Mouse (Mus musculus) hindbrain, embryonic 10.5 days (tissue): ENCODE measurements around the gene Arfgap2. TPM values are rescaled to one million over a fixed set of nuclear protein-coding genes. Genes with fewer than 3 reads are reported as not detected.

ENCODE experiments used
- DNase-seq: peaks from one replicate; pipeline ENCODE4 v3.0.0-alpha.2; 2017; ENCODE audit warnings: low spot score
- H3K27ac ChIP-seq: fragments of 300-500 bp; sonication (generic); 2 replicates; pipeline ENCODE4 v1.5.1; 2016; ENCODE audit warnings: mild to moderate bottlenecking, moderate library complexity
- H3K27me3 ChIP-seq: fragments of 300-500 bp; sonication (generic); 2 replicates; pipeline ENCODE4 v1.6.1; 2016; ENCODE audit warnings: mild to moderate bottlenecking; ENCODE audit not compliant: poor library complexity, insufficient read depth, severe bottlenecking
- H3K36me3 ChIP-seq: fragments of 300-500 bp; sonication (generic); 2 replicates; pipeline ENCODE4 v1.6.1; 2016; ENCODE audit warnings: mild to moderate bottlenecking, moderate library complexity
- H3K4me1 ChIP-seq: fragments of 300-500 bp; sonication (generic); replicated peaks from 2 replicates; pipeline ENCODE4 v1.6.1; 2016; ENCODE audit warnings: mild to moderate bottlenecking
- H3K4me3 ChIP-seq: fragments of 300-500 bp; sonication (generic); 2 replicates; pipeline ENCODE4 v1.5.1; 2016; ENCODE audit warnings: mild to moderate bottlenecking, moderate library complexity
- H3K9me3 ChIP-seq: fragments of 300-500 bp; sonication (generic); 2 replicates; pipeline ENCODE4 v1.6.1; 2016; ENCODE audit warnings: mild to moderate bottlenecking, moderate library complexity
- WGBS: fragments of 180-500 bp; shearing (Covaris S2); methylation state at CpG from one replicate; pipeline ENCODE4 v1.1.7; 2016; 5-methylcytosine and 5-hydroxymethylcytosine counted together
- polyA plus RNA-seq: library from polyadenylated mRNA; unstranded; fragments of >200 nt; fragmentation: Nextera tagmentation; extraction: Ambion mirVana; gene quantifications from 2 replicates; pipeline ENCODE4 v1.2.1, GENCODE M21; 2016

Gene Arfgap2
- polyA plus RNA-seq, 1 experiment from 2014 or later = 93.6 TPM

DNA sequence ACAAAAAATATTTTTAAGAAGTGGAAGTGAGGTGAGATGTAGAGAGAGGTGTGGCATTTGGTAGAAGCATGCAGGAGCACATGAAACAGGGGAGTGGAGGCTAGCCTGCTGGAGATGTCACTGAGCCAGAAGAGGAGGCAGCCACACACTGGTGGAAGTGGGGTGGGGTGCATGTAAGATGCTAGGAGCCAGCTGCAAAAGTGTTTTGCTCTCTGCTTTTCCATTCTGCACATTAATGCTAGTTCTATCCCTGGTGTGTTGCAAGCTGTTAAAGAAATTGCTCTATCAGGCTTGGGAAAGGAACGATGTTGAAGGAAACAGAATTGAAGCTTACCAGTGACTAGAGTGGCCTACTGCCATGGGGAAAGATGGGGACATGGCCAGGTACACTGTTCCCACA is 59.6 kb downstream of the Arfgap2 start:
- Histone ChIP-seq H3K27me3 (no peaks in the 10 kb centered on the region), H3K27ac (no peak overlapping the region), H3K36me3 (no peaks in the 10 kb centered on the region), H3K9me3 (no peaks in the 10 kb centered on the region), H3K4me3 (no peak overlapping the region), H3K4me1 (peaks cover 35% of the 10 kb centered on the region)
- DNase-seq = no peak
- WGBS = 88% methylated on average over 1 of the region's 1 CpGs

DNA sequence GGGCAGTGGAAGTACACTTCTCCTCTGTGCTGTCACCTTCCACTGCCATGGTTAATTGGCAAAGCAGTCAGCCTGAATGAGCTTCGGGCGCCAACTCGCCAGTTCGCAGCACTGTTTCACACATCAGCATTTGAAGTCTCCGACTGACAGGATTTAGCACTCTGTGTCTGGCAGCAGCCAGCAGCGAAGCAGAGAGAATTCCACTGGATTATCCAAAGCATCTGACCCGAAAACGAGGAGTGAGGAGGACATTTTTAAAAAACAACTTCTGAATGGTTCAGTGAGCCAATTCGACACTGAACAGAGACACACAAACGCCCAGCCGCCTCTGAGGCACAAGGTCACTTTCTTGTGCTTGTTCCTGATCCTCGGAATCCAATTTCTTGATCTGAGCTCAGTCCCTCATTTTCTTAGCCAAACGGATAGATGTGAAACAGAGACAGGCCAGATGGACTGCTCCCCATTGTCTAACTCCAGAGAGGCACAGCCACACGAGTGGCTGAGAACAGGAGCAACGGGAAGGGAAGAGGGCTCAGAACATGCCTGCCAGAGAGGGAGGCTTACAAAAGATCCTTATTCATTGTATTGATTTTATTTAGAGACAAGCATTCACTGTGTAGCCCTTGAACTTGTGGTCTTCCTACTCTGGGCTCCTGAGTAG is 60.1 kb downstream of the Arfgap2 start:
- Histone ChIP-seq H3K36me3 (no peaks in the 10 kb centered on the region), H3K27ac (no peak overlapping the region; the same call in 1 of the 2 replicates), H3K9me3 (no peaks in the 10 kb centered on the region), H3K4me3 (no peak overlapping the region), H3K4me1 (peaks cover 39% of the 10 kb centered on the region), H3K27me3 (no peaks in the 10 kb centered on the region)
- DNase-seq = peak; percentile 7
- WGBS = 50% methylated on average over 15 of the region's 15 CpGs

Other genes with a start within 250 kb of the Arfgap2 start
- 0.41 and 1.7 TPM in 2 replicates for gene Rapsn, start 229.4 kb upstream of the Arfgap2 start, polyA plus RNA-seq
- 341 and 347 TPM in 2 replicates for gene Psmc3, start 211.0 kb upstream of the Arfgap2 start, polyA plus RNA-seq
- gene Slc39a13, start 194.6 kb upstream of the Arfgap2 start, polyA plus RNA-seq = 21.3 and 25.8 TPM in 2 replicates
- 4.3 TPM in 2 replicates for gene Spi1, start 182.6 kb upstream of the Arfgap2 start, polyA plus RNA-seq
- gene Mybpc3, start 146.8 kb upstream of the Arfgap2 start, polyA plus RNA-seq = 0.32 TPM in 1 of 2 replicates, not detected in the other
- gene Madd, start 81.1 kb upstream of the Arfgap2 start, polyA plus RNA-seq = 17.1 and 23.1 TPM in 2 replicates
- 2.0 and 2.1 TPM in 2 replicates for gene Nr1h3, start 62.1 kb upstream of the Arfgap2 start, polyA plus RNA-seq
- 29.6 and 34.9 TPM in 2 replicates for gene Acp2, start 62.1 kb upstream of the Arfgap2 start, polyA plus RNA-seq
- 8.3 and 10.5 TPM in 2 replicates for gene Ddb2, start 28.0 kb upstream of the Arfgap2 start, polyA plus RNA-seq
- gene Pacsin3, start 9.0 kb upstream of the Arfgap2 start, polyA plus RNA-seq = 30.0 and 38.5 TPM in 2 replicates
- gene 1110051M20Rik, start 179.7 kb downstream of the Arfgap2 start, polyA plus RNA-seq = 86.4 and 96.7 TPM in 2 replicates
- gene Lrp4, start 192.5 kb downstream of the Arfgap2 start, polyA plus RNA-seq = 6.4 and 7.6 TPM in 2 replicates